Mouse (Mus musculus) ES-Bruce4 (cell line): Measurements from ENCODE around the gene Chst15. TPM values are rescaled to one million over a fixed set of nuclear protein-coding genes. Genes with fewer than 3 reads are reported as not detected.

Source experiments
- H3K27ac ChIP-seq: 2 replicates; pipeline ENCODE4 v1.5.1; 2012; ENCODE audit warnings: low read length, inconsistent platforms; ENCODE audit not compliant: insufficient read depth
- H3K27me3 ChIP-seq: 2 replicates; pipeline ENCODE4 v1.6.1; 2012; ENCODE audit warnings: mild to moderate bottlenecking, low read length, inconsistent platforms; ENCODE audit not compliant: control insufficient read depth, poor library complexity, insufficient read depth, severe bottlenecking
- H3K36me3 ChIP-seq: 2 replicates; pipeline ENCODE4 v1.6.1; 2012; ENCODE audit warnings: inconsistent platforms, mild to moderate bottlenecking, low read length, moderate library complexity; ENCODE audit not compliant: control insufficient read depth, poor library complexity, insufficient read depth, severe bottlenecking
- H3K4me1 ChIP-seq: one replicate; pipeline ENCODE4 v1.8.1; 2011; ENCODE audit warnings: low read length; ENCODE audit not compliant: control insufficient read depth, insufficient read depth
- H3K4me3 ChIP-seq: 2 replicates; pipeline ENCODE4 v1.5.1; 2011; ENCODE audit warnings: low read depth, mild to moderate bottlenecking, low read length
- H3K9ac ChIP-seq: 2 replicates; pipeline ENCODE4 v1.6.1; 2012; ENCODE audit warnings: low read depth, mild to moderate bottlenecking, inconsistent platforms; ENCODE audit not compliant: poor library complexity, severe bottlenecking
- H3K9me3 ChIP-seq: replicated peaks from 2 replicates; pipeline ENCODE4 v1.6.1; 2012; ENCODE audit warnings: mild to moderate bottlenecking, low read length, inconsistent platforms; ENCODE audit not compliant: control insufficient read depth, poor library complexity, insufficient read depth, severe bottlenecking
- CTCF ChIP-seq: IDR thresholded peaks from one replicate; pipeline ENCODE4 v1.8.1; 2011; ENCODE audit warnings: low read depth, low read length
- EP300 ChIP-seq: IDR thresholded peaks from 2 replicates; pipeline ENCODE4 v1.6.1; 2011; ENCODE audit warnings: low read depth, low read length; ENCODE audit not compliant: insufficient read depth
- POLR2A ChIP-seq: IDR thresholded peaks from one replicate; pipeline ENCODE4 v1.8.1; 2011; ENCODE audit warnings: low read length; ENCODE audit not compliant: insufficient read depth
- polyA plus RNA-seq: library from polyadenylated mRNA; stranded (reverse); fragments of >200 nt; gene quantifications from 2 replicates; pipeline ENCODE4 v1.2.4, GENCODE M21; 2011; ENCODE audit warnings: low read depth; ENCODE audit not compliant: missing spikeins, insufficient read depth, insufficient read length

The Chst15 gene
- polyA plus RNA-seq, 1 experiment: 15.4 TPM

DNA sequence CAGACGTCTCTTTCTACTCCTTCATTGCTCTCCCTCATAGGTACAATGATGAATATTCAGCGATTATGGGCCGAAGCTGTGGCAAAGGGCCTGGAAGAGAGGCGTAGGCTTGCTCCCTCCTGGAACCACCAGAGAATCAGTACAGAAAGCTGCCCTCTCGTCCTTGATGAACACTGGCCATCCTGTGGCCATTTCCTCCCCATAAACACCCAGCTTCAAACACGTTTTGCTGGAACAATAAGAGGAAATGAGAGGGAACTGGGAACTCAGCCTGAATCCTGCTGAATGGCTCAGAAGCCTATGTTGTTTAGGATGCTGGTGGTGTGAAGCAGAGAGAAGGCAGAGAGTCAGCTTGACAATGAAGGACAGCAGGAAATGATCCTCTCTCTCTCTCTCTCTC lies 21.3 kb upstream of the Chst15 start:
- TF ChIP-seq EP300 (no peak), POLR2A (no peak), CTCF (no peak)
- Histone ChIP-seq H3K27me3 (no peaks in the 10 kb centered on the region), H3K4me3 (no peak overlapping the region), H3K27ac (no peak overlapping the region), H3K9me3 (no peaks in the 10 kb centered on the region), H3K36me3 (no peaks in the 10 kb centered on the region), H3K9ac (no peak overlapping the region), H3K4me1 (no peaks in the 10 kb centered on the region)

DNA sequence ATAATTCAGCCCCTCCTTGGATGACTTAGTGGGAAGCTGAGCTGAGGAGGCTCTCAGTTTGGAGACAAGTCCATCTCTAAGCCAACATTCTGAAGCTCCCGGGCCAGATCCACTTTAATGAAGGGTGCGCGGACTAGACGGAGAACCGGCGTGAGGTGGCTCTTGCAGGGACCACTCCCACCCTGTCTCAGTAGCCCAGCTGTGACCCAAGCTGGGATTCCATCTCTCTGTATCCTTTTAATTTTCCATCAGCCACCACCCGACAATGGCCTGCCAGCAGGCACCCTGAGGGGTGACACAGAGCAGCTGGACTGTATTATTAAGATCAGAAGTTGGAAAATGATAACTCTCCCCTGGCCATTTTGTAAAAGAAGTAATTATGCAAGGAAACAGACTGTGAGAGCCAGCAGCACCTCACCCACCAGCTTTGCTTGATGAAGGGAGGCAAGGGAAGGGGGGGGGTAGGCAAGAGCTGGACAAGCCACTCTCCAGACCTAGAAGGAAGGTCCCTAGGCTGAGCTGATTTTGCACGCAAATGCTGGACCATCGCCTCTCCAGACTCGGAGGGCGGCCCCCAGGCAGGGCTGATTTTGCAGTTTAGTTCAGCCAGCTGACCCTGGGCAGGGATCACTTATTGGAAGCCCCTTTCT lies 20.4 kb upstream of the Chst15 start:
- H3K4me1 ChIP-seq: no peaks in the 10 kb centered on the region

DNA sequence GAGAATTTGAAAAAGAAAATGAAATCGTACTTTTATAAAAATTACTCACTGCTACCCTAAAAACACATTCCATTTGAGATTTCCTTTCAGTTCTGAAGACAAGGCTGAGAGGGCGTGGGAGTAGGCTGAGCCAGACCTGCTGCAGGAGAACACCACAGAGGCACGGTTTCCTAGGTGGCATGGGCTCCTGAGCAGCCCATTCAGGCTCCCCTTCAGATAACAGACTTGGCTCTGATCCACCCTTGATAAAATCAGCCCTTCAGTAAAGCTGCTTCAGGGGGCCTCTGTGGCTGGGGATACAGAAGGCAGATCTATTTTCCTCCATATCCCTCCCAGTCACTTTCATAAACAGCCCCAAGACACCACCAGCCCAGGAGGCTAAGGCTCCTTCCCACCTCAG lies 19.8 kb upstream of the Chst15 start:
- no peaks in the 10 kb centered on the region for H3K27me3 ChIP-seq
- H3K27ac ChIP-seq: no peak overlapping the region
- no peaks in the 10 kb centered on the region for H3K36me3 ChIP-seq
- no peaks in the 10 kb centered on the region for H3K4me1 ChIP-seq
- no peak overlapping the region for H3K4me3 ChIP-seq
- no peak for TF ChIP-seq POLR2A
- TF ChIP-seq CTCF: no peak
- TF ChIP-seq EP300: no peak
- no peaks in the 10 kb centered on the region for H3K9me3 ChIP-seq
- H3K9ac ChIP-seq: no peak overlapping the region

More for the DNA sequence above, 20.4 kb upstream of the Chst15 start:
- no peak overlapping the region for H3K9ac ChIP-seq
- no peak overlapping the region for H3K27ac ChIP-seq
- no peaks in the 10 kb centered on the region for H3K36me3 ChIP-seq
- H3K27me3 ChIP-seq: no peaks in the 10 kb centered on the region
- H3K9me3 ChIP-seq: no peaks in the 10 kb centered on the region
- TF ChIP-seq CTCF: no peak
- TF ChIP-seq EP300: no peak
- TF ChIP-seq POLR2A: no peak
- H3K4me3 ChIP-seq: no peak overlapping the region

DNA sequence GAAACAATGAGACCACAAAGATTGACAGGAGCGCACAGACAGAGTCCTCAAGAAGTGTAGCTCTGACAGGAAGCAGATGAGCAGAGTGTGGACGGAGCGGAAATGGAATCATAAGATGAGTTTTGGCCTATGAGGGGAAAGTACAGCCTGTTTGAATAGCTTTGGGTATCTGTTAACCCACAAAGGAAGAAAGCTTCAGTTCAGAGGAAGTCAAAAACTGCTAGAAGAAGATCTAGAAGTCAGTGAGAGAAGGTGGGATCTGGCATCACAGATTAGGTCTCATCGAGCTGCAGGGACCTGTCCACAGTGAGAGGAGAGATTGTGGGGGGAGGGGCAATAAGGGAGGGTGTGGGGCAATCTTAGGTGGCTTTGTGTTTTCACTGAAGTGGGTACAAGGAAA lies 18.3 kb upstream of the Chst15 start:
- H3K4me1 ChIP-seq: no peaks in the 10 kb centered on the region
- no peak for TF ChIP-seq CTCF
- no peak for TF ChIP-seq EP300
- TF ChIP-seq POLR2A: no peak

DNA sequence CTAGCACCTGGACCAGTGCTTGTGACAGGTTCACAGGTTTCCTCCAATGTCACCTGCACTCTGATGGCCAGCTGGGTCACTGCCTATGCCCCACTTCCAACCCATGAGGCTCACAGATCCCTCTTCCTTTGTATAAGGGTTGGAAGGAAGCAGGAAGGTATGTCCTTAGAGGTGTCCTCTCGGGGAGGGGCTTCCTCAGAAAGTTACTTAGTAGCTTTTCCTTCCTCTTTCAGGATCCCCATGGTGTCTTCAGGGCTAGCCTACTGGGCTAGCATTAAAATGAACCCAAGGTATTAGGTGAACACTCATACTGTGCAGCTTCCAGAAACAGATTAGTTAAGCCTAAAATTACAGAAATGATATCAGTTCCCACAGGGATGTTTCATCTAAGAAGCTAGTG lies 16.1 kb upstream of the Chst15 start:
- no peak for TF ChIP-seq POLR2A
- TF ChIP-seq EP300: no peak
- no peak for TF ChIP-seq CTCF
- Histone ChIP-seq H3K9ac (no peak overlapping the region), H3K4me3 (no peak overlapping the region), H3K9me3 (no peaks in the 10 kb centered on the region), H3K36me3 (no peaks in the 10 kb centered on the region), H3K27me3 (no peaks in the 10 kb centered on the region), H3K27ac (no peak overlapping the region), H3K4me1 (no peaks in the 10 kb centered on the region)

More for the DNA sequence above, 18.3 kb upstream of the Chst15 start:
- H3K36me3 ChIP-seq: no peaks in the 10 kb centered on the region
- no peaks in the 10 kb centered on the region for H3K9me3 ChIP-seq
- no peak overlapping the region for H3K9ac ChIP-seq
- no peak overlapping the region for H3K27ac ChIP-seq
- H3K4me3 ChIP-seq: no peak overlapping the region
- H3K27me3 ChIP-seq: no peaks in the 10 kb centered on the region

DNA sequence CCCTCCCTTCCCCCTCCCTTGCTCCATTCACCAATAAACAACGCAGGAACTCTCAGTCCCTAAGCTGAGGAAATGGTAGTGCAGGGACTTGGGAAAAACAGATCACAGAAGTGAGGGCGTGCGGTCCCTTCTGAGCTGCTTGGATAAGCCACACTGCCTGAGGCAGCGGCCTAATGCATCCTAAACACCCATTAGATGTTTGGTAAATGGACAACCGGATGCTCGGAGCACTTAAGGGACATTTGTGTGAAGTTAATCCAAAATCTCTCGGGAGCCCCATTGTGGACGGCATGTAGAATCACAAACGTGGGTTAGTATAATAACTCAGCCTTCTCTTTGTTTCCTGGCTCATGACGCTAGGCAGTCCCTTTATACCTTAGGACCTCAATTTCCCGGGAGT lies 15.1 kb upstream of the Chst15 start:
- no peaks in the 10 kb centered on the region for H3K9me3 ChIP-seq

More for the DNA sequence above, 15.1 kb upstream of the Chst15 start:
- no peak overlapping the region for H3K4me3 ChIP-seq
- TF ChIP-seq EP300 (no peak), POLR2A (no peak), CTCF (no peak)
- H3K4me1 ChIP-seq: no peaks in the 10 kb centered on the region
- H3K9ac ChIP-seq: no peak overlapping the region
- H3K27me3 ChIP-seq: no peaks in the 10 kb centered on the region
- no peaks in the 10 kb centered on the region for H3K36me3 ChIP-seq
- H3K27ac ChIP-seq: no peak overlapping the region
